ENCODE assay signal across 8 mouse cellular contexts in genomic region chr1:62703158-62704116, GRCm38 (mm10). TPM values are rescaled to one million over a fixed set of nuclear protein-coding genes. Genes with fewer than 3 reads are reported as not detected.
A peak's percentile ranks its signal among the peaks of the same experiment; 100 is the strongest.
DNase-seq lines count a peak whose midpoint lies in the region; ATAC-seq lines count a peak whose summit lies in the region.

TSS of gene Nrp2 (plus strand) at chr1:62703285.

- intact Hi-C loops in left cerebral cortex, postnatal 25 days (cut with DNase I) = loop anchor here (2.0 to 5.0 kb wide), 6 partner anchors 224 to 1566 kb away; no protein-coding TSS in a partner anchor

- peak; percentile 94 for DNase-seq in adrenal gland, adult 2 months
- DNase-seq in embryo, embryonic 10 days (ENCODE audit: low spot score) = peak; percentile 92
- peak; percentile 80 for DNase-seq in gastrocnemius, postnatal 25 days
- DNase-seq in induced T-regulatory cell, adult 2 months (ENCODE audit: low read depth) = peak; percentile 41
- peak; percentile 69 to 85 for DNase-seq in left cerebral cortex, postnatal 25 days (ENCODE audit: low spot score in 2 of 2)
- DNase-seq in right cerebral cortex, postnatal 10 days (ENCODE audit: low spot score in 2 of 2) = peak; percentile 87 to 90
- DNase-seq in urinary bladder, postnatal 14 days (ENCODE audit: low spot score) = peak; percentile 85

- peak; percentile 50 for ATAC-seq in megakaryocyte progenitor cell, adult 5-6 weeks (replicated peaks; ENCODE audit: poor library complexity)

RNA-seq across cellular contexts. Expression of gene Nrp2, which starts in this region (rescaled TPM):
- total RNA-seq in adrenal gland, adult 2 months (2021) = 10 to 100 TPM; 32.1 to 46.3 TPM
- 16.4 and 16.6 TPM in 2 replicates for polyA plus RNA-seq in adrenal gland, adult 2 months (2012; rRNA removed)
- 1 to 10 TPM; 4.5 to 6.0 TPM for total RNA-seq in gastrocnemius, postnatal 25 days (2021)
- total RNA-seq in left cerebral cortex, postnatal 25 days (2021) = 10 to 100 TPM; 26.1 to 36.8 TPM
- total RNA-seq in megakaryocyte progenitor cell, adult 5-6 weeks (2015) = 1.5 and 2.3 TPM in 2 replicates
- total RNA-seq in megakaryocyte progenitor cell, adult 5-6 weeks (2017) = 2.0 and 2.9 TPM in 2 replicates

Comparison
In these comparisons a context has a peak if more than half of its experiments do, and no peak if none do; other contexts are left out.
1. Peak in every context shown above with its lines: DNase-seq and ATAC-seq.
2. DNase-seq: peak in every context shown above with its lines; median percentile 94 in adrenal gland, adult 2 months; 92 in embryo, embryonic 10 days; 88 in right cerebral cortex, postnatal 10 days; 85 in urinary bladder, postnatal 14 days; 80 in gastrocnemius, postnatal 25 days; 77 in left cerebral cortex, postnatal 25 days; 41 in induced T-regulatory cell, adult 2 months.